Mouse (Mus musculus) frontal cortex, postnatal 14 days (tissue): ENCODE measurements around the gene Lonp2.
A peak's percentile ranks its signal among the peaks of the same experiment; 100 is the strongest.

Experiments
- DNase-seq, 2 experiments: peaks; one replicate each; pipeline ENCODE4 v3.0.0; 2022; ENCODE audit warnings: low spot score in 2 of 2

Lonp2 gene

DNA sequence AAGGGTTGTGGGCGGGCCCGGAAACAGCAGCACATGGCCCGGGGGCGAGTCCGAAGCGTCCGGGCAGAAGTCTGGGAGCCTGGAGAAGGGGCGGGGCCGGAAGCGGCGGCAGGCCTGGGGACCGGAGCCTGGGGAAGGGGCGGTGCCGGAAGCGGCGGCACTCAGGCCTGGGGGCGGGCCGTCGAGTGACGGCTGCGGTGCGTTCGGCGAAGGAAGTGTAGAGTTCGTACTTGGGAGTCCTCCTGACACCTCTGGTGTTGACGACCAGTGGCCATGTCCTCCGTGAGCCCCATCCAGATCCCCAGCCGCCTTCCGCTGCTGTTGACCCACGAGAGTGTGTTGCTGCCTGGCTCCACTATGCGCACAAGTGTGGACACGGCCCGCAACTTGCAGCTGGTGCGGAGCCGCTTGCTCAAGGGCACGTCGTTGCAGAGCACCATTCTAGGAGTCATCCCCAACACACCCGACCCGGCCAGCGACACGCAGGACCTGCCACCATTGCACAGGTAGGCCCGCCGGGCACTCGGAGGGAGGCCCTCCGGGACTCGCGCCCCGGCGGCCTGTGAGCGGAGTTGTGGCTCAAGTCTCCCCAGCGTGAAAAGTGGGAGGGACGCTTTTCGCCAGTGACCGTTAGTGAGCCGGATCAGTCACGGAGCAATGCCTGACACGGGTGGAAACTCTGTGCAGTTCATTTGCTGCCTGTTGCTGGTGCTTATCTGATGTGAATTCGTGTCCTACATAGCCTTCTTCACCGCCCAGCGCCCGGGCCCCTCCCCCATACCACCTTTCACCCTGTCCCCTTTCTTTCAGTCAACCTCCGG lies at the start of gene Lonp2:
Gene Lonp2 (plus strand): TSS at position 133 of the 821 bp plus-strand sequence.
- DNase-seq: peak; percentile 92 to 96

DNA sequence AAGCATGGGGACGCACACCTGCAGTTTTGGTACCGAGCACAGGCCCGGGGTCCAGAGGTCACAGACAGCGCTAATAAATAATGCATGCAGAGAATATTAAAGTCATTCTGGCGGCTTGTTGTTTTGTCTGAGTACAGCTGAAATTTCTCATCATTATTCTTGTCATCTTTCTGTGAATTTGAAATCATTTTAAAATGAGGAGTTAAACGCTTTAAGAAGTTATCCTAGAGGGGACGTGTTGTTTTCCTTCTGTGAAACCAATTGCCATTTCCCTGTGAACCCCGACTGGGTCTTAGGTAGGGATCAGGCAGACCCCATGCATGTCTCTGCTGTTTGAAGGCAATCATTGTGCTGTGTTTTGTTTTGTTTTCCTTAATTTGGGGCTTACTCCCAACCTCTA lies 46.3 kb upstream of the Lonp2 start:
- no peak for DNase-seq

DNA sequence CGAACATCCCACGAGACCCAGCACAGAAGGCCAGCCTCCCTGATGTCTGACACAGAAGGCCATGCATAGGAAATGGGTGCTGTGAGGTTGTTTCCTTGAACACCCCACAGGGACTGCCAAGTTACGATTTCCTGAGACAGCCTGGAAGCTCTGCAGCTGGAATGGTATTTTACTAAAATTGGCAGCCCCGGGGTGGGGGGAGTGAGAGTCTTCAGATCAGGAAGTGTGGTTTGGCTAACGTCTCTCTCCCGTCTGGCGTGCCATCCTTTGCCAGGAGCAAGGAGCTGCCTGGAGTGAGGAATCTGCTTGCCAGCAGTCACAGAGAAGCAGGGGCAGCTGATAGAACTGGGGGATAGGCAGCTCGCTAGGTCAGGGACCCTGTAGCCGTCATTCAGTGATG lies 45.8 kb upstream of the Lonp2 start:
- DNase-seq: peak; percentile 51 to 67

GRCm38 (mm10) chr8:86578693-86579092 lies 45.1 kb upstream of the Lonp2 start:
- DNase-seq: no peak

DNA sequence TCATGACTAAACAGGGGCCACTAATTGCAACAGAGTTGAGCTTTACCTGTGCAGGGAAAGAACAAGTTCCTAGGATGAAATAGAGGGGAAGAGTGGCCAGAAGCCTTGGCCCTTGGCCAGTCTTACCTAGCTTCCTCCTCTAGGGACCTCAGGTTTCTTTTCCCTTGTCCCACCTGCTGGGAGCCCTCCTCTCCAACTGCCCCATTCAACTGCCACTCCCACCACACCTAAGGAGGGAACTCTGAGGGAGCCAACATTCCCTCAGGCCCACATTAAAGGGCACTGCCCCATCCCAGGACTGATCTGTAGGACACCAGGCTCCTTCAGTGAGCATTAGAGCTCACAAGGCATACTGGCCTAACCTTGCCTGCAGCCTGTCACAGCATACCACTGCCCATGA lies 43.4 kb upstream of the Lonp2 start, which contains the start of gene Abcc12:
Gene Abcc12 (minus strand): TSS at position 229 of the 400 bp plus-strand sequence.
- no peak for DNase-seq

DNA sequence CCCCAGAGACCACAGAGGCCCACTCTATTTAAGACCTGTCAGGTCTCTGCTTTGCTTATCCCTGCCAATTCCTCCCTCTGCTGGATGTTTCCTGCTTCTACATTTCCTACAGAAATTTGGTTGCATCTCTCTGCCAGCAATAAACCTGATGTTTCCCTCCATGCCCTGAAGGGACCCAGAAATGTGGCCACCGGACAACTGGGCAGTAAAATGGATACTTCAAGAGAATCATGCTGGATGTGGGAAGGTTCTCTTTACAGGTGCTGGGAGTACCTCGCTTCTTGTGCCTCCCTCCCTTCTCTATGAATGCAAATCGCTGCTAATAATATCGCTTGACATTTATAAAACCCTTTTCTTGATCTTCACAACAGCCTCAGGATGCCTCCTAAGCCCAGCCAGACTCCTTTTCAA lies 41.9 kb upstream of the Lonp2 start:
- DNase-seq: no peak

- peak; percentile 72 to 86 for DNase-seq
Observed at GRCm38 (mm10) chr8:86585118-86585517, 38.7 kb upstream of the Lonp2 start.

DNA sequence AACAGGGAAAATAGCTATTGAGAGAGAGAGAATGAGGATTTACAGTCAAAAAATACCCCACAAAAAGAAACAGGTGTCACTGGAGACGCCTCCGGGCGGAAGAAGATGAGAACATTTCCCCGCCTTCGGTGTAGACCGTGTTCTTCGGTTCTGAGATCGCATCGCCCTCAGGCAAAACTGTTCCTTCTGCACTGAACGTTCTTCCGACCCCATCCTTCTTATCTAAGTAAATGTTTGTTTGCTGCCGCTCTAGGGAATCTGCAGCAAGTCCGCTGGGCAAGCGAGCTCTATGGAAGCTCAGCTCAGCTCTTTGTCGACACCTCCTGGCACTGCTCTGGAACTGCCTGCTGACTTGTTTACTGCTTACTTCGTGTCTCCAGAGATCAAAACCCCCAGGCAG lies 38.3 kb upstream of the Lonp2 start:
- peak; percentile 67 to 74 for DNase-seq

- no peak for DNase-seq
Observed at GRCm38 (mm10) chr8:86586058-86586457, 37.8 kb upstream of the Lonp2 start.

- DNase-seq: no peak
Observed at GRCm38 (mm10) chr8:86586642-86587041, 37.2 kb upstream of the Lonp2 start.

GRCm38 (mm10) chr8:86588338-86588737 lies 35.5 kb upstream of the Lonp2 start:
- DNase-seq: no peak

DNA sequence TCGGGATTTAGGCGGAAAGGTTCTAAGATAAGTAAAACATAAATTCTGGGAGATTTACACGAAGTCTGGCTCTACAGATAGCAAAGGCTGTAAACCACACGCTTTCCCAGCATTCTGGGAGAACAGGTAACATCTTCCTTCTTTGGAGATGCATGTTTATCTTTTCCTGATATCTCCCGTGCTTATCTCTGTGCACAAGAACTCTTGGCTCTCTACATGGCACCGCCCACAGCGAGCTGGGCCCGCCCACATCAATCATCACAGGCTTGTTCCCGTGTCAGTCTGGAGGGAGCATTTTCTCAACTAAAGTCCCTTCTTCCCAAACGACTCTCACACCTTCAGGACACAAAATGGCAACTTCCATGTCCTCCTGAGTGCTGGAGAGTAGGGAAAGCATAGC lies 30.7 kb upstream of the Lonp2 start:
- DNase-seq: no peak

DNA sequence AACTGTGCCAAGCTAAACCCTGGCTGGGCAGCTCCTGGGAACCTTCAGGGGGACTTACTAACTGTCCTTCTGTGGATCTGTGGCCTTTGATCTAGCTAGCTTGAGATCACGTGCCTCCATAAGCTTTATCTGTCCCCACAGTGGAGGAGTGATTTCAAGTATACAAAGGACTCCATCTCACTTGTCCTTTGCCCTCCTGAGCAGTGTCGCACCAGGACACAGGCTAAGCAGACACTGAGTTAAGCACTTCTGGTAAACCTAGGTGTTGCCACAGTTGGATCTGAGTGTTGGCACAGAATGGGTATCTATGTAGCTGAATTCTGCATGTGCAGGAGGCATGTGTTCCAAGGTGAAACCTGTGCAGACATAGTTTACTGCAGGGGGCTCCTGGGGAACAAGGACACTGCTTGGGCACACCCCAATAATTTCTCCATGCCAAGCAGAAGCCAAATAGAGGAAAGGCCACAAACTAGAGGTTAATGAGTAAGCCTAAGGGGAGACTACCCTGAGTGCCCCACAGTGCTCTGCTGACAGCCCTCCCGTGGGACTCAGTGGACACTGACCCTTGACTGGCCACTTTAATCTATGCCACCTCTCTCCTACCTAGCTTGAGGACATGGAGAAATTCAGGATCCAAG lies 29.6 kb upstream of the Lonp2 start:
- DNase-seq: no peak

GRCm38 (mm10) chr8:86595671-86596070 lies 28.2 kb upstream of the Lonp2 start:
- no peak for DNase-seq

DNA sequence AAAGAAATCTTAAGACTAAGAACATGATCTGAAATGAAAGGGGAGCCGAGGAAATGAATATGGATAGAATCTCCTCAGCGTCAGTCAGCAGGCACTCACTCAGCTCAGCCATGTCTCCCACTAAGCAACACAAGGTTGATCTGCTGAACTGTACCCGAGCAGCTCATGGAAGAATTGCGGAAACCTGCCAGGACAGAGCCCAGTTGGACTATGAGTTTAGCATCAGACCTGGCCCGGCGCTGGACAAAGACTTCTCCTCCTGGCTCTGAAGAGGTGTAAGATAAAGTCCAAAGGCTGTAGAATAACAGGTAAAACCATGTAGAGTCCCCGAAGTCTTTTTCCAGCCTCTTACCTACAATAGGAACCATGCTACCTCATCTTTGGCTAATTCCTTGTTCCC lies 26.2 kb upstream of the Lonp2 start:
- DNase-seq: no peak

GRCm38 (mm10) chr8:86599299-86599698 lies 24.5 kb upstream of the Lonp2 start:
- DNase-seq: no peak

DNA sequence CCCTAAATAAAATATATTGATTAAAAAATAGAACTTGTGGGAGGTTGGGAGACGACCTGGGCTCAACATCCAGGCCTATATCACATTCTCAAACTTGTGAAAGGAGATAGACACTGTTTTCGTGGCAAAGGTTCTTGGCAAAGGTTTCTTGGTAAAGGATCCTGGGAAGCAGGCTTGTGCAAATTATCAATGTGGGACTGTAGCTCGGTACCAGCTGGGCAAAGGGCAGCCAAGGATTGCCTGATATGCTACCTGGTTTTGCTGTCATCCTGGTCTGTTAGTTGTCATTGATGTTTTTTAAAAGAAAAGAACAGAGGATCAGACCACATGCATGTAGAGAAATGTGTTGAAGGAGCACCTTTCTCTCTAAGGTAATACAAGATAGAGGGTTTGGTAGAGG lies 23.5 kb upstream of the Lonp2 start:
- no peak for DNase-seq

GRCm38 (mm10) chr8:86603174-86603573 lies 20.7 kb upstream of the Lonp2 start:
- DNase-seq: no peak

DNA sequence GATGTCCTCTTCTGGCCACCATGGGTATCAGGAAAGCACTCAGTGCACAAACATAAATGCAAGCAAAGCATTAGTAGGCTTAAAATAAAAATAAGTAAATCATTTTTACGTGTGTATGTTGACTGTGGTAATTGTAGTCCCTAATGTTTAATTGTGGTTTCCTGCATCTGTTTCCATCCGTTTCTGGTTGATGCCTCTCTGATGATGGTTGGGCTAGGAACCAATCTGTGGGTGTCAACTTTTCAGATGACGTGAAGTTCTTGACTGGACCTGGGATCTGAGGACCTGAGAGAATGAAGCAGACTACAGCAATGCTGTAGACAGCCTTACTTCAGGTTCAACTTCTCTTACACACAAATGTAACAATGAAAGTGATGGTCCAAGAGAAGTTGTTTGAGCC lies 19.2 kb upstream of the Lonp2 start:
- DNase-seq: no peak

DNA sequence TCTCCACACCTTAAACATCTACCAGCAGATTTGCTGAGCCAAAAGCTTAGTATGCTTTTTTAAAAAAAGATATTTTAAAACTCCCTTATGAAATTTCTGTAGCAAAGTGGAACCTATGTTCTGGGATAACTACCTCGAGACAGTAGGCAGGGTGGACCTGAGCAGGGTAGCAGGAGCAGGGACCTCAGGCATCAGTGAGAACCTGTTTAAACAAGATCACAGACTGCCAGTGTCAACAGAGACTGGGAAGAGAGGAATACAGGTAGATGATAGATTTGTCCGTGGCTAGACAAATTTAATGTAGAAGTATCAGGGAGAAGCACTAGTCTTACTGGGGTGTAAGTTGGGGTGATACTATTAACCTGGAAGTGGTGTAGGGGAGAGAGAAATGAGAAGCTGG lies 10.0 kb upstream of the Lonp2 start:
- no peak for DNase-seq

DNA sequence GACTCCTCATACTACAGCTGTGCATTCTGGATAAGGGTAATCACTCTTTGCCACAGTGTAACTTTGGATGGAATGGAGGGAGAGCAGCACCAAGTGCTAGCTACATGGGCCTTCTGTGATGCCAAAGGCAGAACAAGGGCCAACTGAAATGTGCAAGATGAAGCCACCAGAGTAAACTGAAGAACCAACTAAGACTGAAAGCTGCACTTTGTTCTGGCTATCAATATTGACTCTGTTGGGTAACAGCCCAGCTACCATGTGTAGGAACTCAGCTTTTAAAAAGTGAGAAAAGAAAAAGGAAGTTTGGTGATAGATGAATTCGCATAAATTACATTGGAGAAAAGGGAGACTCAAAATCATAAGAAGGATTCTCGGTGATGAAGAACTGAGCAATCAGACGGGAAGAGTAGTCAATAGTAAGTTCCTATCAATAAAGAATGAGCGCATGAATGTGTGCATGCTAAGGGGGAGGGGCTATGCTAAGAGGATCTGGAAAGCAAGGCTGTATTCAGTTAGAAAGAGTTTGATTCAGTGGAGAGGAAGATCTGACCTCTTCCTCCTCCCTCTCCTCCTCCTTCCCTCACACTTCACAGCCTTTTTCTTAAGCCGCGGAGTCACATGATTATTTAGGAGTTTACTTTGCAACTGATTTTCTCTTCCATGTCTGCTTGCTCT lies 8.6 kb upstream of the Lonp2 start:
- DNase-seq: no peak

GRCm38 (mm10) chr8:86617759-86618387 lies 6.0 kb upstream of the Lonp2 start:
- DNase-seq: no peak
